Mouse (Mus musculus) liver, postnatal 0 days (tissue): Measurements from ENCODE around the gene Rdh8.

Source experiments
- CTCF ChIP-seq: sonication (generic); IDR thresholded peaks from 2 replicates; pipeline ENCODE4 v1.5.1; 2016; ENCODE audit warnings: antibody characterized with exemption, low read depth
- EP300 ChIP-seq: IDR thresholded peaks from 2 replicates; pipeline ENCODE4 v1.6.1; 2016; ENCODE audit warnings: antibody characterized with exemption, low read depth, mild to moderate bottlenecking

GRCm38 (mm10) chr9:20822821-20823220, 4.5 kb downstream of the Rdh8 start:
- no peak for TF ChIP-seq CTCF
- TF ChIP-seq EP300 = no peak
